Mouse (Mus musculus) embryonic facial prominence, embryonic 14.5 days (tissue): ENCODE data around the gene Zfp704. TPM values are rescaled to one million over a fixed set of nuclear protein-coding genes. Genes with fewer than 3 reads are reported as not detected.

Experiments used
- ATAC-seq: fragments of 200-750 bp; cut with Nextera tagmentation; 2 replicates; pipeline ENCODE4 v1.8.0; 2017; ENCODE audit warnings: low read depth, moderate number of reproducible peaks, moderate TSS enrichment
- DNase-seq: peaks from one replicate; pipeline ENCODE4 v3.0.0-alpha.2; 2015; ENCODE audit warnings: low spot score
- H3K27ac ChIP-seq: fragments of 300-500 bp; sonication (generic); replicated peaks from 2 replicates; pipeline ENCODE4 v1.5.1; 2014; ENCODE audit warnings: low read depth, mild to moderate bottlenecking, low read length, moderate library complexity
- H3K27me3 ChIP-seq: fragments of 300-500 bp; sonication (generic); replicated peaks from 2 replicates; pipeline ENCODE4 v1.6.1; 2014; ENCODE audit warnings: low read length; ENCODE audit not compliant: control insufficient read depth, insufficient read depth
- H3K36me3 ChIP-seq: fragments of 300-500 bp; sonication (generic); 2 replicates; pipeline ENCODE4 v1.6.1; 2014; ENCODE audit warnings: low read length, mixed read lengths; ENCODE audit not compliant: control insufficient read depth, insufficient read depth
- H3K4me1 ChIP-seq: fragments of 300-500 bp; sonication (generic); 2 replicates; pipeline ENCODE4 v1.6.1; 2014; ENCODE audit warnings: antibody characterized with exemption, low read length; ENCODE audit not compliant: control insufficient read depth, insufficient read depth
- H3K4me2 ChIP-seq: fragments of 300-500 bp; sonication (generic); 2 replicates; pipeline ENCODE4 v1.6.1; 2014; ENCODE audit warnings: low read depth, mild to moderate bottlenecking, low read length, moderate library complexity, mixed read lengths
- H3K4me3 ChIP-seq: fragments of 300-500 bp; sonication (generic); 2 replicates; pipeline ENCODE4 v1.5.1; 2014; ENCODE audit warnings: low read depth, mild to moderate bottlenecking, low read length
- H3K9ac ChIP-seq: fragments of 300-500 bp; sonication (generic); 2 replicates; pipeline ENCODE4 v1.6.1; 2014; ENCODE audit warnings: low read depth, mild to moderate bottlenecking, low read length, moderate library complexity, mixed read lengths
- H3K9me3 ChIP-seq: fragments of 300-500 bp; sonication (generic); 2 replicates; pipeline ENCODE4 v1.6.1; 2016; ENCODE audit warnings: low read length; ENCODE audit not compliant: control insufficient read depth
- WGBS: fragments of 180-500 bp; shearing (Covaris S2); extraction: QIAGEN DNeasy Blood & Tissue Kit; methylation state at CpG from one replicate; pipeline ENCODE4 v1.1.7; 2014; 5-methylcytosine and 5-hydroxymethylcytosine counted together
- polyA plus RNA-seq: library from polyadenylated mRNA; unstranded; fragments of >200 nt; fragmentation: Nextera tagmentation; extraction: Ambion mirVana; gene quantifications from 2 replicates; pipeline ENCODE4 v1.2.1, GENCODE M21; 2014

The Zfp704 gene
- polyA plus RNA-seq, 1 experiment from 2014 or later, result 11.7 TPM

GRCm38 (mm10) chr3:9434394-9435175 is 175.3 kb downstream of the Zfp704 start:
- Histone ChIP-seq H3K36me3 (peaks cover 23% of the 10 kb centered on the region; the same call in 1 of the 2 replicates), H3K27ac (no peak overlapping the region), H3K27me3 (no peaks in the 10 kb centered on the region), H3K9me3 (no peaks in the 10 kb centered on the region), H3K4me1 (no peaks in the 10 kb centered on the region), H3K4me2 (no peak overlapping the region), H3K4me3 (no peak overlapping the region), H3K9ac (no peak overlapping the region)
- 86% methylated on average over 14 of the region's 14 CpGs for WGBS
- no peak for ATAC-seq
- DNase-seq, result no peak

- H3K36me3 ChIP-seq, result peaks cover 12% of the 10 kb centered on the region; the same call in 1 of the 2 replicates
- ATAC-seq (no peak), DNase-seq (no peak)
- no peaks in the 10 kb centered on the region for H3K4me1 ChIP-seq
- H3K4me2 ChIP-seq, result no peak overlapping the region
- H3K9me3 ChIP-seq, result no peaks in the 10 kb centered on the region
- H3K9ac ChIP-seq, result no peak overlapping the region
- WGBS, result 79% methylated on average over 16 of the region's 16 CpGs
- H3K27me3 ChIP-seq, result no peaks in the 10 kb centered on the region
- no peak overlapping the region for H3K27ac ChIP-seq
- H3K4me3 ChIP-seq, result no peak overlapping the region
Measured at GRCm38 (mm10) chr3:9432796-9433526, 176.9 kb downstream of the Zfp704 start.

- Histone ChIP-seq H3K9ac (no peak overlapping the region), H3K27ac (no peak overlapping the region), H3K4me3 (no peak overlapping the region), H3K4me1 (no peaks in the 10 kb centered on the region), H3K9me3 (no peaks in the 10 kb centered on the region), H3K36me3 (peaks cover 5% of the 10 kb centered on the region; the same call in 1 of the 2 replicates), H3K4me2 (no peak overlapping the region), H3K27me3 (no peaks in the 10 kb centered on the region)
- WGBS, result 58% methylated on average over 3 of the region's 3 CpGs
- DNase-seq (no peak), ATAC-seq (no peak)
Measured at GRCm38 (mm10) chr3:9432226-9432625, 177.7 kb downstream of the Zfp704 start.

GRCm38 (mm10) chr3:9429946-9430345 is 179.9 kb downstream of the Zfp704 start:
- WGBS, result 73% methylated on average over 3 of the region's 3 CpGs
- no peaks in the 10 kb centered on the region for H3K36me3 ChIP-seq
- no peaks in the 10 kb centered on the region for H3K27me3 ChIP-seq
- H3K27ac ChIP-seq, result no peak overlapping the region
- H3K4me2 ChIP-seq, result no peak overlapping the region
- H3K9ac ChIP-seq, result no peak overlapping the region
- ATAC-seq (no peak), DNase-seq (no peak)
- no peaks in the 10 kb centered on the region for H3K4me1 ChIP-seq
- no peak overlapping the region for H3K4me3 ChIP-seq
- H3K9me3 ChIP-seq, result no peaks in the 10 kb centered on the region

- H3K9me3 ChIP-seq, result no peaks in the 10 kb centered on the region
- WGBS, result 94% methylated on average over 4 of the region's 4 CpGs
- no peak for DNase-seq
- no peak overlapping the region for H3K9ac ChIP-seq
- no peaks in the 10 kb centered on the region for H3K27me3 ChIP-seq
- ATAC-seq, result no peak
- H3K36me3 ChIP-seq, result no peaks in the 10 kb centered on the region
- H3K4me3 ChIP-seq, result no peak overlapping the region
- no peak overlapping the region for H3K4me2 ChIP-seq
- no peaks in the 10 kb centered on the region for H3K4me1 ChIP-seq
- H3K27ac ChIP-seq, result no peak overlapping the region
Measured at GRCm38 (mm10) chr3:9427826-9428225, 182.1 kb downstream of the Zfp704 start.

GRCm38 (mm10) chr3:9425661-9426060 is 184.2 kb downstream of the Zfp704 start:
- H3K27ac ChIP-seq, result no peak overlapping the region
- no peak overlapping the region for H3K9ac ChIP-seq
- DNase-seq (no peak), ATAC-seq (no peak)
- no peaks in the 10 kb centered on the region for H3K27me3 ChIP-seq
- WGBS, result 87% methylated on average over 5 of the region's 5 CpGs
- H3K4me2 ChIP-seq, result no peak overlapping the region
- no peaks in the 10 kb centered on the region for H3K9me3 ChIP-seq
- H3K4me3 ChIP-seq, result no peak overlapping the region
- no peaks in the 10 kb centered on the region for H3K36me3 ChIP-seq
- H3K4me1 ChIP-seq, result no peaks in the 10 kb centered on the region

- Histone ChIP-seq H3K4me3 (no peak overlapping the region), H3K27ac (no peak overlapping the region), H3K36me3 (no peaks in the 10 kb centered on the region), H3K9ac (no peak overlapping the region), H3K9me3 (no peaks in the 10 kb centered on the region), H3K27me3 (no peaks in the 10 kb centered on the region), H3K4me2 (no peak overlapping the region), H3K4me1 (no peaks in the 10 kb centered on the region)
- DNase-seq (no peak), ATAC-seq (no peak)
- WGBS, result 86% methylated on average over 6 of the region's 6 CpGs
Measured at GRCm38 (mm10) chr3:9424637-9425036, 185.2 kb downstream of the Zfp704 start.

- H3K4me1 ChIP-seq, result no peaks in the 10 kb centered on the region
- no peaks in the 10 kb centered on the region for H3K36me3 ChIP-seq
- H3K4me2 ChIP-seq, result no peak overlapping the region
- H3K27ac ChIP-seq, result no peak overlapping the region
- H3K27me3 ChIP-seq, result no peaks in the 10 kb centered on the region
- ATAC-seq, result no peak
- H3K4me3 ChIP-seq, result no peak overlapping the region
- DNase-seq, result no peak
- H3K9ac ChIP-seq, result no peak overlapping the region
- 90% methylated on average over 6 of the region's 6 CpGs for WGBS
- H3K9me3 ChIP-seq, result no peaks in the 10 kb centered on the region
Measured at GRCm38 (mm10) chr3:9423669-9424068, 186.2 kb downstream of the Zfp704 start.
